Mouse (Mus musculus) MEL (cell line): ENCODE measurements around the gene Msl2. TPM values are rescaled to one million over a fixed set of nuclear protein-coding genes. Genes with fewer than 3 reads are reported as not detected.
A peak's percentile ranks its signal among the peaks of the same experiment; 100 is the strongest.

ENCODE experiments used
- DNase-seq: peaks from one replicate; pipeline ENCODE4 v3.0.0; 2011; ENCODE audit warnings: low read depth, low spot score
- H3K27ac ChIP-seq: 2 replicates; pipeline ENCODE4 v1.5.1; 2012; ENCODE audit warnings: low read depth, mild to moderate bottlenecking, control low read depth, low read length, moderate library complexity; ENCODE audit not compliant: control insufficient read depth
- H3K27me3 ChIP-seq, 2 experiments: fragments of 150-350 bp in 1 of 2; sonication (generic) in 1 of 2; 2 replicates each; pipeline ENCODE4 v1.6.1; 2012; ENCODE audit warnings: low read length in 2 of 2, mild to moderate bottlenecking in 2 of 2, improper control_type of control experiment in 1 of 2, moderate library complexity in 1 of 2; ENCODE audit not compliant: insufficient read depth in 2 of 2, control insufficient read depth in 1 of 2
- H3K36me3 ChIP-seq, 2 experiments: 2 replicates each; pipeline ENCODE4 v1.6.1; 2012 to 2014; ENCODE audit warnings: low read length in 2 of 2, improper control_type of control experiment in 1 of 2, inconsistent platforms in 1 of 2, mild to moderate bottlenecking in 1 of 2; ENCODE audit not compliant: insufficient read depth in 2 of 2, control insufficient read depth in 1 of 2
- H3K4me1 ChIP-seq, 2 experiments: fragments of 150-350 bp in 1 of 2; sonication (generic) in 1 of 2; 2 replicates each; pipeline ENCODE4 v1.6.1; 2012; ENCODE audit warnings: low read length in 2 of 2, improper control_type of control experiment in 1 of 2, mild to moderate bottlenecking in 1 of 2; ENCODE audit not compliant: insufficient read depth in 2 of 2, control insufficient read depth in 1 of 2
- H3K4me3 ChIP-seq, 2 experiments: fragments of 150-350 bp in 1 of 2; sonication (generic) in 1 of 2; 2 replicates each; pipeline ENCODE4 v1.5.1; 2012; ENCODE audit warnings: low read depth in 2 of 2, low read length in 2 of 2, mild to moderate bottlenecking in 2 of 2, moderate library complexity in 2 of 2, control low read depth in 1 of 2, improper control_type of control experiment in 1 of 2; ENCODE audit not compliant: control insufficient read depth in 1 of 2, insufficient read depth in 1 of 2
- H3K79me2 ChIP-seq: 2 replicates; pipeline ENCODE4 v1.6.1; 2012; ENCODE audit warnings: mild to moderate bottlenecking, low read length, moderate library complexity; ENCODE audit not compliant: control insufficient read depth, poor library complexity, insufficient read depth
- H3K9ac ChIP-seq: 2 replicates; pipeline ENCODE4 v1.6.1; 2012; ENCODE audit warnings: low read depth, mild to moderate bottlenecking, control low read depth, low read length, moderate library complexity; ENCODE audit not compliant: control insufficient read depth, poor library complexity, severe bottlenecking
- H3K9me3 ChIP-seq: fragments of 150-350 bp; sonication (generic); replicated peaks from 2 replicates; pipeline ENCODE4 v1.6.1; 2012; ENCODE audit warnings: mild to moderate bottlenecking, low read length, improper control_type of control experiment, moderate library complexity; ENCODE audit not compliant: insufficient read depth
- CHD1 ChIP-seq: IDR thresholded peaks from 2 replicates; pipeline ENCODE4 v1.6.1; 2012; ENCODE audit warnings: low read depth, mild to moderate bottlenecking, inconsistent platforms, low read length, improper control_type of control experiment
- CTCF ChIP-seq, 3 experiments: IDR thresholded peaks in 2 of 3; conservative IDR thresholded peaks in 1 of 3; 2 replicates each; pipeline ENCODE4 v1.5.1; 2011 to 2012; ENCODE audit warnings: low read length in 3 of 3, low read depth in 2 of 3, mild to moderate bottlenecking in 2 of 3, improper control_type of control experiment in 1 of 3, inconsistent platforms in 1 of 3, mixed read lengths in 1 of 3, moderate library complexity in 1 of 3; ENCODE audit not compliant: control insufficient read depth in 1 of 3, insufficient read depth in 1 of 3, poor library complexity in 1 of 3, severe bottlenecking in 1 of 3
- MAX ChIP-seq: IDR thresholded peaks from 2 replicates; pipeline ENCODE4 v1.6.1; 2011; ENCODE audit warnings: low read length, improper control_type of control experiment
- MAZ ChIP-seq: IDR thresholded peaks from 2 replicates; pipeline ENCODE4 v1.6.1; 2012; ENCODE audit warnings: low read depth, mild to moderate bottlenecking, inconsistent platforms, low read length, improper control_type of control experiment
- MXI1 ChIP-seq: IDR thresholded peaks from 2 replicates; pipeline ENCODE4 v1.6.1; 2011; ENCODE audit warnings: mild to moderate bottlenecking, low read depth, low read length, improper control_type of control experiment
- MYC ChIP-seq: IDR thresholded peaks from 2 replicates; pipeline ENCODE4 v1.6.1; 2011; ENCODE audit warnings: low read depth, mild to moderate bottlenecking, low read length, improper control_type of control experiment, moderate library complexity
- NELFE ChIP-seq: IDR thresholded peaks from 2 replicates; pipeline ENCODE4 v1.6.1; 2011; ENCODE audit warnings: low read depth, low read length, improper control_type of control experiment
- NRF1 ChIP-seq: IDR thresholded peaks from 2 replicates; pipeline ENCODE4 v1.6.1; 2014; ENCODE audit warnings: low read depth, mild to moderate bottlenecking, inconsistent platforms, low read length, improper control_type of control experiment, moderate library complexity; ENCODE audit not compliant: poor library complexity, insufficient read depth, severe bottlenecking
- POLR2A ChIP-seq, 2 experiments: IDR thresholded peaks; 2 replicates each; pipeline ENCODE4 v1.6.1; 2011 to 2012; ENCODE audit warnings: low read length in 2 of 2, mild to moderate bottlenecking in 2 of 2, control low read depth in 1 of 2, improper control_type of control experiment in 1 of 2, low read depth in 1 of 2, moderate library complexity in 1 of 2; ENCODE audit not compliant: control insufficient read depth in 1 of 2, insufficient read depth in 1 of 2, poor library complexity in 1 of 2
- SIN3A ChIP-seq: IDR thresholded peaks from 2 replicates; pipeline ENCODE4 v1.6.1; 2012; ENCODE audit warnings: low read length, improper control_type of control experiment, inconsistent platforms
- TAL1 ChIP-seq: IDR thresholded peaks from 2 replicates; pipeline ENCODE4 v1.6.1; 2012; ENCODE audit warnings: mild to moderate bottlenecking, inconsistent platforms, low read length, moderate library complexity, mixed read lengths
- TBP ChIP-seq: IDR thresholded peaks from 2 replicates; pipeline ENCODE4 v1.8.0; 2011; ENCODE audit warnings: low read depth, low read length, improper control_type of control experiment
- UBTF ChIP-seq: IDR thresholded peaks from 2 replicates; pipeline ENCODE4 v1.6.1; 2012; ENCODE audit warnings: low read depth, mild to moderate bottlenecking, inconsistent platforms, low read length, improper control_type of control experiment, moderate library complexity, borderline replicate concordance; ENCODE audit not compliant: insufficient read depth
- USF2 ChIP-seq, 2 experiments: IDR thresholded peaks; 2 replicates each; pipeline ENCODE4 v1.6.1; 2011 to 2012; ENCODE audit warnings: improper control_type of control experiment in 2 of 2, low read length in 2 of 2, borderline replicate concordance in 1 of 2, inconsistent platforms in 1 of 2, low read depth in 1 of 2, mild to moderate bottlenecking in 1 of 2; ENCODE audit not compliant: insufficient read depth in 1 of 2
- polyA plus RNA-seq, 2 experiments: library from polyadenylated mRNA; stranded (reverse) in 1 of 2; unstranded in 1 of 2; fragments of >175 nt in 1 of 2; fragments of >200 nt in 1 of 2; gene quantifications; 2 replicates each; pipeline versions ENCODE4 v1.2.1 to v1.2.4; 2012; ENCODE audit warnings: low replicate concordance in 2 of 2, low read depth in 1 of 2; ENCODE audit not compliant: insufficient read length in 2 of 2, insufficient read depth in 1 of 2, missing spikeins in 1 of 2
- total RNA-seq: library from RNA; depleted of rRNA; stranded (reverse); fragments of 300-350 nt; gene quantifications from 2 replicates; pipeline ENCODE4 v1.2.3, GENCODE M21; 2012

The Msl2 gene
- total and polyA plus RNA-seq, 3 experiments = 19.7 to 39.6 (median 29.6) TPM

DNA sequence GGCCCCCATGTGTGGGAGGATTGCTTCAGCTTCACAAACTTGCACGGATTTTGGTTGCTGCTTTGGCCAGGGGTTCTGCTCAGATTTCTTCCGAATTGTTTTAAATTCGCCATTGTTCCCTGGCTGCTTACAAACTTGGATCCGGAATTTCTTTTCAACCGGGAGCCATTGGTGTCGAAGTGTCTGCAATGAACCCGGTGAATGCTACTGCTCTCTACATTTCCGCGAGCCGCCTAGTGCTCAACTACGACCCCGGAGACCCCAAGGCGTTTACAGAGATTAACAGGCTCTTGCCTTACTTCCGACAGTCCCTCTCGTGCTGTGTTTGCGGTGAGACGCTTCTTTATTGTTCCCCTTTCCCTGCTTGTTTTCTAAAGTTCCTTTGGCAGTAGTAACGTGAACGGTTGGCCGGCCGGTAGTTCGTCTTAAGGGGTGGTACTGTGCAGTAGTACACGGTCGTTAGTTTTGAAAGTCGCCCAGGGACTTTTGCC lies 1.2 kb downstream of the Msl2 start:
- H3K4me3 ChIP-seq = peak overlapping the region; percentile 96 to 99
- H3K27me3 ChIP-seq = no peaks in the 10 kb centered on the region
- H3K9ac ChIP-seq = peak overlapping the region; percentile 91
- H3K4me1 ChIP-seq = peaks cover 0 to 7% of the 10 kb centered on the region in 2 experiments; a peak in 2 of 4 replicates
- H3K79me2 ChIP-seq = peaks cover 66% of the 10 kb centered on the region
- peak; percentile 62 for TF ChIP-seq MXI1
- 0 out of 2 replicates have a peak, but pooled peaks have one; percentile 12 for TF ChIP-seq TAL1
- no peak for TF ChIP-seq NRF1
- TF ChIP-seq USF2 (IDR thresholded peaks at IDR 0.05; ENCODE audit: borderline replicate concordance in 1 of 2, insufficient read depth in 1 of 2, low read depth in 1 of 2, low read length in 2 of 2) = no peak
- TF ChIP-seq SIN3A = peak; percentile 79
- TF ChIP-seq MAZ = no peak
- no peak for TF ChIP-seq CHD1
- no peak for TF ChIP-seq NELFE
- no peak for TF ChIP-seq TBP
- TF ChIP-seq UBTF = 0 out of 2 replicates have a peak, but pooled peaks have one; percentile 78
- peaks cover 0 to 17% of the 10 kb centered on the region in 2 experiments; a peak in 2 of 4 replicates for H3K36me3 ChIP-seq
- H3K27ac ChIP-seq = peak overlapping the region; percentile 87
- no peaks in the 10 kb centered on the region for H3K9me3 ChIP-seq
- DNase-seq = peak; percentile 76

DNA sequence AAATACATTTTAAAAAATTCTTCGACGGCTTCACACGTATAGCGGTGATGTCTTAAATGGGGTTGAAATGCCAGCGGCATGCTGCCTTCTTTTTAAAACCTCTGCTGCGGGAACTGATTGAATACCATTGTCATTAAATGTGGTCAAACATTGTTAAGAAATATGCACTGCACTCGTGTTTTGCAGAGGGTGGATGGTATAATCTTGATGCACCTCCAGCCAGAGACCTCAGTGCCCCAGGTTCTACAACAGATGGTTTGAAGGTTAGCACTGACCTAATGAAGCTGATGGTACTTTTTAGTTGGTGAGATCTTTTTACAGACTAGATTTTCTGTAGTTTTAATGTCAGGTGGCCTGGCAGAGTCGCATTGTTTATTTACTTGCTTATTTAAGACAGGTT lies 1.8 kb downstream of the Msl2 start:
- Histone ChIP-seq H3K36me3 (peaks cover 0 to 21% of the 10 kb centered on the region in 2 experiments; a peak in 2 of 4 replicates), H3K4me1 (peaks cover 0 to 7% of the 10 kb centered on the region in 2 experiments; a peak in 2 of 4 replicates), H3K9me3 (no peaks in the 10 kb centered on the region), H3K9ac (peak overlapping the region; percentile 91), H3K27me3 (no peaks in the 10 kb centered on the region), H3K27ac (peak overlapping the region; percentile 87), H3K4me3 (peak overlapping the region; percentile 96 to 99), H3K79me2 (peaks cover 69% of the 10 kb centered on the region)
- no peak for DNase-seq
- no peak for TF ChIP-seq TBP
- TF ChIP-seq CTCF (IDR thresholded peaks at IDR 0.05 in 2 of 3, conservative IDR thresholded peaks at IDR 0.05 in 1 of 3; ENCODE audit: control insufficient read depth in 1 of 3, insufficient read depth in 1 of 3, low read depth in 2 of 3, low read length in 3 of 3, poor library complexity in 1 of 3, severe bottlenecking in 1 of 3) = no peak
- 0 out of 2 replicates have a peak, but pooled peaks have one; percentile 25 for TF ChIP-seq CHD1
- TF ChIP-seq MAX = peak; percentile 3; the same call in 1 of the 2 replicates
- TF ChIP-seq MYC = no peak
- no peak for TF ChIP-seq POLR2A (IDR thresholded peaks at IDR 0.05; ENCODE audit: control insufficient read depth in 1 of 2, insufficient read depth in 1 of 2, low read depth in 1 of 2, low read length in 2 of 2, poor library complexity in 1 of 2)
